Mouse (Mus musculus): ENCODE results near the gene Pramef17. TPM values are rescaled to one million over a fixed set of nuclear protein-coding genes. Genes with fewer than 3 reads are reported as not detected.

Gene Pramef17
- polyA plus RNA-seq, 1 experiment from 2014 or later: not detected

Other genes starting within 250 kb of the Pramef17 start
- not detected in 2 replicates for gene Gm13023, start 205.0 kb downstream of the Pramef17 start, polyA plus RNA-seq (2014; fragmentation: Nextera tagmentation; extraction: Ambion mirVana)
- not detected in 2 replicates for gene Gm13084, start 178.3 kb downstream of the Pramef17 start, polyA plus RNA-seq (2014; fragmentation: Nextera tagmentation; extraction: Ambion mirVana)
- gene Gm13103, start 147.9 kb downstream of the Pramef17 start, polyA plus RNA-seq (2014; fragmentation: Nextera tagmentation; extraction: Ambion mirVana): not detected in 2 replicates
- not detected in 2 replicates for gene Pramef6, start 94.0 kb downstream of the Pramef17 start, polyA plus RNA-seq (2014; fragmentation: Nextera tagmentation; extraction: Ambion mirVana)
- gene Pramef25, start 43.4 kb downstream of the Pramef17 start, polyA plus RNA-seq (2014; fragmentation: Nextera tagmentation; extraction: Ambion mirVana): not detected in 2 replicates
- gene Gm13101, start 27.4 kb downstream of the Pramef17 start, polyA plus RNA-seq (2014; fragmentation: Nextera tagmentation; extraction: Ambion mirVana): not detected in 2 replicates
- gene Pramel4, start 64.8 kb upstream of the Pramef17 start, polyA plus RNA-seq (2014; fragmentation: Nextera tagmentation; extraction: Ambion mirVana): not detected in 2 replicates
- not detected in 2 replicates for gene Gm13102, start 112.1 kb upstream of the Pramef17 start, polyA plus RNA-seq (2014; fragmentation: Nextera tagmentation; extraction: Ambion mirVana)
- gene Oog3, start 168.3 kb upstream of the Pramef17 start, polyA plus RNA-seq (2014; fragmentation: Nextera tagmentation; extraction: Ambion mirVana): not detected in 2 replicates
- not detected in 2 replicates for gene Oog2, start 196.3 kb upstream of the Pramef17 start, polyA plus RNA-seq (2014; fragmentation: Nextera tagmentation; extraction: Ambion mirVana)
- not detected in 2 replicates for gene C87977, start 218.9 kb upstream of the Pramef17 start, polyA plus RNA-seq (2014; fragmentation: Nextera tagmentation; extraction: Ambion mirVana)

Measured in hindbrain, embryonic 14.5 days (tissue).